Mouse (Mus musculus): ENCODE measurements at regions not wholly inside any gene's neighbourhood (a gene's known extent, or its start where the extent isn't known, plus 50 kb on each side); places are given as distances from the start of the nearest gene placed in this dataset.
"Not testable (repeated sequence)": the region's sequence is repeated elsewhere in the genome, so short reads cannot be mapped to it uniquely, and the experiment has no call there.

- not testable (repeated sequence) for H3K4me2 ChIP-seq (ENCODE audit: low read depth); H3K27ac ChIP-seq (ENCODE audit: low read depth, low read length); H3K9ac ChIP-seq; H3K36me3 ChIP-seq (ENCODE audit: insufficient read depth); H3K4me3 ChIP-seq (ENCODE audit: low read depth, low read length); H3K27me3 ChIP-seq (ENCODE audit: insufficient read depth, low read length); ATAC-seq; H3K9me3 ChIP-seq (ENCODE audit: low read length); DNase-seq; H3K4me1 ChIP-seq (ENCODE audit: insufficient read depth)
- 92% methylated on average over 4 of the region's 4 CpGs for WGBS
Measured at GRCm38 (mm10) chr6:22789731-22790130, 85.6 kb upstream of the Ptprz1 start.

GRCm38 (mm10) chr6:22791801-22792200, 83.5 kb upstream of the Ptprz1 start:
- Histone ChIP-seq H3K4me1 (ENCODE audit: insufficient read depth) (0 out of 2 replicates have a peak, but pooled peaks cover 3% of the 10 kb centered on the region), H3K27me3 (ENCODE audit: insufficient read depth, low read length) (no peaks in the 10 kb centered on the region), H3K4me2 (ENCODE audit: low read depth) (no peak overlapping the region), H3K9me3 (ENCODE audit: low read length) (no peaks in the 10 kb centered on the region), H3K9ac (no peak overlapping the region), H3K27ac (ENCODE audit: low read depth, low read length) (no peak overlapping the region), H3K36me3 (ENCODE audit: insufficient read depth) (no peaks in the 10 kb centered on the region), H3K4me3 (ENCODE audit: low read depth, low read length) (no peak overlapping the region)
- TF ChIP-seq CTCF (IDR thresholded peaks at IDR 0.05; ENCODE audit: low read depth) = no peak
- ATAC-seq = no peak
- no peak for DNase-seq
- WGBS = 92% methylated on average over 4 of the region's 4 CpGs

GRCm38 (mm10) chr6:22792601-22793000, 82.7 kb upstream of the Ptprz1 start:
- no peak for DNase-seq
- H3K9me3 ChIP-seq (ENCODE audit: low read length) = no peaks in the 10 kb centered on the region
- H3K27me3 ChIP-seq (ENCODE audit: insufficient read depth, low read length) = no peaks in the 10 kb centered on the region
- 0 out of 2 replicates have a peak, but pooled peaks cover 3% of the 10 kb centered on the region for H3K4me1 ChIP-seq (ENCODE audit: insufficient read depth)
- H3K36me3 ChIP-seq (ENCODE audit: insufficient read depth) = no peaks in the 10 kb centered on the region
- H3K4me3 ChIP-seq (ENCODE audit: low read depth, low read length) = no peak overlapping the region
- 83% methylated on average over 3 of the region's 3 CpGs for WGBS
- no peak for ATAC-seq
- no peak for TF ChIP-seq CTCF (IDR thresholded peaks at IDR 0.05; ENCODE audit: low read depth)
- no peak overlapping the region for H3K4me2 ChIP-seq (ENCODE audit: low read depth)
- H3K27ac ChIP-seq (ENCODE audit: low read depth, low read length) = no peak overlapping the region
- H3K9ac ChIP-seq = no peak overlapping the region

- ATAC-seq (peak; percentile 92), DNase-seq (peak; percentile 85)
- Histone ChIP-seq H3K4me1 (ENCODE audit: insufficient read depth) (0 out of 2 replicates have a peak, but pooled peaks cover 3% of the 10 kb centered on the region), H3K27ac (ENCODE audit: low read depth, low read length) (peak overlapping the region; percentile 82), H3K36me3 (ENCODE audit: insufficient read depth) (no peaks in the 10 kb centered on the region), H3K9ac (peak overlapping the region; percentile 23), H3K9me3 (ENCODE audit: low read length) (no peaks in the 10 kb centered on the region), H3K27me3 (ENCODE audit: insufficient read depth, low read length) (no peaks in the 10 kb centered on the region), H3K4me2 (ENCODE audit: low read depth) (peak overlapping the region; percentile 31), H3K4me3 (ENCODE audit: low read depth, low read length) (peak overlapping the region; percentile 8; the same call in 1 of the 2 replicates)
- TF ChIP-seq CTCF (IDR thresholded peaks at IDR 0.05; ENCODE audit: low read depth) = no peak
- WGBS = 3% methylated on average over 12 of the region's 12 CpGs
Measured at GRCm38 (mm10) chr6:22794071-22794721, 81.1 kb upstream of the Ptprz1 start.

- peak overlapping the region; percentile 23 for H3K9ac ChIP-seq
- ATAC-seq = peak; percentile 61
Measured at GRCm38 (mm10) chr6:22794755-22795154, 80.5 kb upstream of the Ptprz1 start.

GRCm38 (mm10) chr6:22795291-22795860, 79.9 kb upstream of the Ptprz1 start:
- no peak for TF ChIP-seq CTCF (IDR thresholded peaks at IDR 0.05; ENCODE audit: low read depth)
- DNase-seq = peak; percentile 41
- Histone ChIP-seq H3K27ac (ENCODE audit: low read depth, low read length) (peak overlapping the region; percentile 82), H3K4me3 (ENCODE audit: low read depth, low read length) (no peak overlapping the region), H3K9me3 (ENCODE audit: low read length) (no peaks in the 10 kb centered on the region), H3K9ac (no peak overlapping the region), H3K4me2 (ENCODE audit: low read depth) (no peak overlapping the region), H3K4me1 (ENCODE audit: insufficient read depth) (0 out of 2 replicates have a peak, but pooled peaks cover 3% of the 10 kb centered on the region), H3K27me3 (ENCODE audit: insufficient read depth, low read length) (no peaks in the 10 kb centered on the region), H3K36me3 (ENCODE audit: insufficient read depth) (no peaks in the 10 kb centered on the region)
- 4% methylated on average over 6 of the region's 6 CpGs for WGBS
- peak; percentile 34 for ATAC-seq

More at GRCm38 (mm10) chr6:22794755-22795154, 80.5 kb upstream of the Ptprz1 start:
- Histone ChIP-seq H3K27me3 (ENCODE audit: insufficient read depth, low read length) (no peaks in the 10 kb centered on the region), H3K36me3 (ENCODE audit: insufficient read depth) (no peaks in the 10 kb centered on the region), H3K4me2 (ENCODE audit: low read depth) (peak overlapping the region; percentile 31), H3K27ac (ENCODE audit: low read depth, low read length) (peak overlapping the region; percentile 82), H3K9me3 (ENCODE audit: low read length) (no peaks in the 10 kb centered on the region), H3K4me1 (ENCODE audit: insufficient read depth) (0 out of 2 replicates have a peak, but pooled peaks cover 3% of the 10 kb centered on the region), H3K4me3 (ENCODE audit: low read depth, low read length) (peak overlapping the region; percentile 8; the same call in 1 of the 2 replicates)
- WGBS = 12% methylated on average over 3 of the region's 3 CpGs
- DNase-seq = no peak
- no peak for TF ChIP-seq CTCF (IDR thresholded peaks at IDR 0.05; ENCODE audit: low read depth)

- Histone ChIP-seq H3K9me3 (ENCODE audit: low read length) (no peaks in the 10 kb centered on the region), H3K27ac (ENCODE audit: low read depth, low read length) (no peak overlapping the region), H3K36me3 (ENCODE audit: insufficient read depth) (no peaks in the 10 kb centered on the region), H3K4me2 (ENCODE audit: low read depth) (no peak overlapping the region), H3K4me1 (ENCODE audit: insufficient read depth) (no peaks in the 10 kb centered on the region), H3K4me3 (ENCODE audit: low read depth, low read length) (no peak overlapping the region), H3K9ac (no peak overlapping the region), H3K27me3 (ENCODE audit: insufficient read depth, low read length) (no peaks in the 10 kb centered on the region)
- WGBS = 23% methylated on average over 3 of the region's 3 CpGs
- no peak for DNase-seq
- ATAC-seq = no peak
- no peak for TF ChIP-seq CTCF (IDR thresholded peaks at IDR 0.05; ENCODE audit: low read depth)
Measured at GRCm38 (mm10) chr6:22801908-22802307, 73.4 kb upstream of the Ptprz1 start.
